ENCODE assay signal across 26 mouse cellular contexts in the genomic region with DNA sequence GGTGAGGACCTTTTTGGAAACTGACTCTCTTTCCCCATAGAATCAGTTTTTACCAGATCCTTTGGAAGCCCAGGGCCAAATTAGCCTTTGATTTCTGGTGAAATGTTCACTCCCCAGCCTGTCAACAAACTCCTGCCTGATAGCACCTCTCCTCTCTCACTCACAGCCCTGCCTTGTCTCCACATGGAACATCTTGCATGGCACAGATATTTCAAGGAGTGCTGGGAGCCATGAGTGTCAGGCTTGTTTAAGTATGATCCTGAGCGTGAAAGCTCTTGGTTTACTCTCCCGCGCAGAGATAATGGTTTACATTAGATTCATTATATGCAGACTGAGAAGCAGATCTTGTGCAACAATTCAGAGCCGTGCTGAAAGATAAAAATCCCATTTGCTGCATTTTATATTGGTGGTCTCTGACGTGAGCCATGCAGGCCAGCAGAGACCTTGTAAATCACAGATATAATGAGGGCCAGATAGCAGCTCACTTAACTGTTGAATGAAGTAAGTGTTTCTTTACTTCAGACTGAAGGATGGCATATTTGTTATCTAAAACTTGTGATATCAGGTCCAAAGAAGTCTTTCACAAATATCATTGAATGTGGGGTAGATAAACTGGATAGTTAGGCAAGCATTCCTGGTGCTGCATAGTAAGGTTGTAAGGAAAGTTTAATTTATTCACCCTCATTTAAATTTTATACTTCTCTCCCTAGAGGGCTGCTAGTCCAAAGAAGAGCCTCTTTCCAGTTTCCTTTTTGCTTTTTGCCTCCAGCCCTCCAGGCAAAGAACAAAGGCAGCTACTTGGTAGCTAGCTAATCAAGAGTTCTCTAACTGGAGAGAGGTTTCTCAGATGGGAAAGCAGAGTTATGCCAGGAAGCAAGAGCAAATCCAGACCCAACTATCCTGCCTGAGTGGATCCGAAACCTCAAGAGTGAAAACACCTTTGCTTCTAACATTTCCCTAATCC.
A peak's percentile ranks its signal among the peaks of the same experiment; 100 is the strongest.
DNase-seq lines count a peak whose midpoint lies in the region; ATAC-seq lines count a peak whose summit lies in the region.
"Had no signal": no experiment of that assay in that cellular context is flagged by ENCODE, and none has a peak within 500 bp of the region (broad histone marks: within the 10 kb centered on the region; RNA-seq: fewer than 3 reads in every experiment).

No protein-coding gene starts in this region.

- no peak for ATAC-seq in heart, embryonic 15.5 days (replicated peaks; ENCODE audit: insufficient number of reproducible peaks, insufficient read depth, low FRiP score, low read depth)
- peak; percentile 50; the same call in 1 of the 2 replicates for ATAC-seq in midbrain, embryonic 13.5 days
- ATAC-seq in midbrain, embryonic 15.5 days (replicated peaks): peak; percentile 71; the same call in 1 of the 2 replicates
- ATAC-seq: CD4-positive, CD25-positive, alpha-beta regulatory T cell, adult 4 months; forebrain, embryonic 13.5 days; hindbrain, postnatal 0 days; intestine, embryonic 16.5 days; liver, postnatal 0 days had no signal

- no peak overlapping the region for H3K4me3 ChIP-seq in heart, embryonic 15.5 days
- no peak overlapping the region for H3K4me3 ChIP-seq in midbrain, embryonic 13.5 days (replicated peaks)
- no peak overlapping the region for H3K4me3 ChIP-seq in midbrain, embryonic 10.5 days
- no peak overlapping the region for H3K4me3 ChIP-seq in midbrain, embryonic 15.5 days
- H3K4me3 ChIP-seq: embryonic facial prominence, embryonic 13.5 days; erythroblast, embryonic 14.5 days; forebrain, embryonic 13.5 days; limb, embryonic 12.5 days; midbrain, embryonic 12.5 days had no signal

- peak overlapping the region; percentile 17; the same call in 1 of the 2 replicates for H3K27ac ChIP-seq in heart, embryonic 15.5 days
- H3K27ac ChIP-seq in midbrain, embryonic 13.5 days: peak overlapping the region; percentile 44; the same call in 1 of the 2 replicates
- H3K27ac ChIP-seq in midbrain, embryonic 10.5 days (replicated peaks): no peak overlapping the region
- peak overlapping the region; percentile 51 for H3K27ac ChIP-seq in midbrain, embryonic 15.5 days
- H3K27ac ChIP-seq: embryonic facial prominence, embryonic 13.5 days; forebrain, embryonic 13.5 days; hindbrain, postnatal 0 days; limb, embryonic 12.5 days; macrophage; midbrain, embryonic 12.5 days; stomach, postnatal 0 days had no signal

- H3K4me1 ChIP-seq in heart, embryonic 15.5 days (replicated peaks): peaks cover 20% of the 10 kb centered on the region
- H3K4me1 ChIP-seq in midbrain, embryonic 13.5 days (replicated peaks): peaks cover 13% of the 10 kb centered on the region; the same call in 1 of the 2 replicates
- no peaks in the 10 kb centered on the region for H3K4me1 ChIP-seq in midbrain, embryonic 10.5 days
- H3K4me1 ChIP-seq in midbrain, embryonic 15.5 days: peaks cover 13% of the 10 kb centered on the region; the same call in 1 of the 2 replicates
- H3K4me1 ChIP-seq: forebrain, embryonic 13.5 days; limb, embryonic 12.5 days had no signal

- no peak overlapping the region for H3K4me2 ChIP-seq in heart, embryonic 15.5 days
- no peak overlapping the region for H3K4me2 ChIP-seq in midbrain, embryonic 13.5 days (replicated peaks)
- no peak overlapping the region for H3K4me2 ChIP-seq in midbrain, embryonic 15.5 days
- H3K4me2 ChIP-seq: embryonic facial prominence, embryonic 13.5 days; forebrain, embryonic 13.5 days; limb, embryonic 12.5 days; liver, embryonic 11.5 days; midbrain, embryonic 12.5 days had no signal

- H3K36me3 ChIP-seq in heart, embryonic 15.5 days: no peaks in the 10 kb centered on the region
- H3K36me3 ChIP-seq in midbrain, embryonic 13.5 days: no peaks in the 10 kb centered on the region
- no peaks in the 10 kb centered on the region for H3K36me3 ChIP-seq in midbrain, embryonic 10.5 days
- no peaks in the 10 kb centered on the region for H3K36me3 ChIP-seq in midbrain, embryonic 15.5 days (replicated peaks)
- H3K36me3 ChIP-seq: embryonic facial prominence, embryonic 13.5 days; limb, embryonic 12.5 days; midbrain, embryonic 12.5 days had no signal

- H3K27me3 ChIP-seq in heart, embryonic 15.5 days: no peaks in the 10 kb centered on the region
- H3K27me3 ChIP-seq in midbrain, embryonic 13.5 days: no peaks in the 10 kb centered on the region
- H3K27me3 ChIP-seq in midbrain, embryonic 10.5 days (ENCODE audit: low read depth, poor library complexity, severe bottlenecking): no peaks in the 10 kb centered on the region
- H3K27me3 ChIP-seq in midbrain, embryonic 15.5 days (replicated peaks): no peaks in the 10 kb centered on the region
- H3K27me3 ChIP-seq: embryonic facial prominence, embryonic 13.5 days; forebrain, embryonic 13.5 days; limb, embryonic 12.5 days; midbrain, embryonic 12.5 days had no signal

- H3K9me3 ChIP-seq in heart, embryonic 15.5 days (replicated peaks): no peaks in the 10 kb centered on the region
- no peaks in the 10 kb centered on the region for H3K9me3 ChIP-seq in midbrain, embryonic 13.5 days
- H3K9me3 ChIP-seq in midbrain, embryonic 10.5 days (replicated peaks): no peaks in the 10 kb centered on the region
- no peaks in the 10 kb centered on the region for H3K9me3 ChIP-seq in midbrain, embryonic 15.5 days
- H3K9me3 ChIP-seq: embryonic facial prominence, embryonic 13.5 days; forebrain, embryonic 13.5 days; limb, embryonic 12.5 days; midbrain, embryonic 12.5 days had no signal

- H3K9ac ChIP-seq in heart, embryonic 15.5 days: no peak overlapping the region
- no peak overlapping the region for H3K9ac ChIP-seq in midbrain, embryonic 13.5 days (replicated peaks)
- no peak overlapping the region for H3K9ac ChIP-seq in midbrain, embryonic 15.5 days
- H3K9ac ChIP-seq: embryonic facial prominence, embryonic 13.5 days; forebrain, embryonic 13.5 days; limb, embryonic 12.5 days; liver, postnatal 0 days; midbrain, embryonic 12.5 days had no signal

- WGBS in heart, embryonic 15.5 days: 25% methylated on average over 6 of the region's 6 CpGs
- WGBS in midbrain, embryonic 13.5 days: 51% methylated on average over 6 of the region's 6 CpGs
- WGBS in midbrain, embryonic 10.5 days: 80% methylated on average over 6 of the region's 6 CpGs
- 37% methylated on average over 6 of the region's 6 CpGs for WGBS in midbrain, embryonic 15.5 days

- peak; percentile 81 for DNase-seq in heart, adult 11 months
- DNase-seq in heart, adult 8-10 months (ENCODE audit: low spot score): no peak
- DNase-seq in heart, postnatal 4 days: no peak
- DNase-seq in midbrain, embryonic 10.5 days (ENCODE audit: low spot score): no peak
- DNase-seq in cerebellum, adult 9-11 months: no peak
- DNase-seq: adrenal gland, postnatal 14 days; cerebellum, adult 8-10 months; kidney, postnatal 36 days; layer of hippocampus, postnatal 36 days; liver, postnatal 0 days; right cerebral cortex, postnatal 14 days; thymus, adult 2 months had no signal
